Mouse (Mus musculus) G1E (cell line): ENCODE data around the gene Gm9837.

Experiments
- CTCF ChIP-seq: IDR thresholded peaks from 2 replicates; pipeline ENCODE4 v1.5.1; 2012; ENCODE audit warnings: low read depth, low read length, inconsistent platforms, mixed read lengths
- GATA1 ChIP-seq: IDR thresholded peaks from 2 replicates; pipeline ENCODE4 v1.6.1; 2012; ENCODE audit warnings: borderline replicate concordance, low read length, inconsistent platforms, mixed read lengths

- TF ChIP-seq CTCF (no peak), GATA1 (no peak)
Observed at GRCm38 (mm10) chr11:53486351-53486750, 16.1 kb upstream of the Gm9837 start.
